Mouse (Mus musculus) small intestine, adult 2 months (tissue): ENCODE data around the gene Lbr.

Experiments used
- CTCF ChIP-seq: fragments of 200-500 bp; IDR thresholded peaks from 2 replicates; pipeline ENCODE4 v1.5.1; 2012; ENCODE audit warnings: low read depth, mild to moderate bottlenecking, control low read depth, inconsistent platforms, low read length, moderate library complexity, mixed read lengths; ENCODE audit not compliant: insufficient replicate concordance, insufficient read length; ENCODE audit errors: extremely low read depth
- POLR2A ChIP-seq: fragments of 200-500 bp; IDR thresholded peaks from 2 replicates; pipeline ENCODE4 v1.6.1; 2012; ENCODE audit warnings: low read depth, mild to moderate bottlenecking, control low read depth, inconsistent platforms, low read length, moderate library complexity

DNA sequence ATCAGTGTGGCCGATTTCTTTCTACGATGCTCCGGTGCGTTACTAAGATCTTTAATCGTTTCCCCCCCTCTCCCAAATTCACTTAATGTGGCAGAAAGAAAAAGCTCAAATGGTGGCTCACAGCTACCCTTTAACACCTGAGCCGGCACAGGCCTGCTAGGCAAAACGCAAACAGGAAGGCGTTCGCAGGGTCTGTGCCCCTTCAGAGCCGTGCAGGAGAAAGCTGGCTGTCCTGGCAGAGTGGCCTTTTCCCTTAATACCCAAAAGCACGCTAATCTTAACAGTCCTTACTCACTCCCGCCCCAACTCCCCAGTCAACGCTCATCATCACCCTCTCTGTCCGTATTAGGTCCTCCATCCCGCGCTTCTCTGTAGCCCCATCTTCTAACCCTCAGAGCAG is 1.4 kb downstream of the Lbr start:
- TF ChIP-seq CTCF (no peak), POLR2A (no peak)
